Mouse (Mus musculus) stomach, embryonic 16.5 days (tissue): Measurements from ENCODE around the gene Mical2. TPM values are rescaled to one million over a fixed set of nuclear protein-coding genes. Genes with fewer than 3 reads are reported as not detected.
A peak's percentile ranks its signal among the peaks of the same experiment; 100 is the strongest.

ENCODE experiments used
- ATAC-seq: fragments of 200-750 bp; cut with Nextera tagmentation; 2 replicates; pipeline ENCODE4 v1.8.0; 2017; ENCODE audit warnings: moderate number of reproducible peaks, moderate TSS enrichment; ENCODE audit not compliant: insufficient read depth, low FRiP score
- H3K27ac ChIP-seq: fragments of 300-500 bp; sonication (generic); 2 replicates; pipeline ENCODE4 v1.5.1; 2014; ENCODE audit warnings: low read length
- H3K27me3 ChIP-seq: fragments of 300-500 bp; sonication (generic); 2 replicates; pipeline ENCODE4 v1.6.1; 2014; ENCODE audit warnings: low read length, control low read depth, mixed read lengths; ENCODE audit not compliant: control insufficient read depth, insufficient read depth
- H3K36me3 ChIP-seq: fragments of 300-500 bp; sonication (generic); 2 replicates; pipeline ENCODE4 v1.6.1; 2014; ENCODE audit warnings: low read length; ENCODE audit not compliant: control insufficient read depth, insufficient read depth
- H3K4me1 ChIP-seq: fragments of 300-500 bp; sonication (generic); 2 replicates; pipeline ENCODE4 v1.6.1; 2014; ENCODE audit warnings: low read length, control low read depth, mixed read lengths; ENCODE audit not compliant: control insufficient read depth, insufficient read depth
- H3K4me2 ChIP-seq: fragments of 300-500 bp; sonication (generic); 2 replicates; pipeline ENCODE4 v1.6.1; 2014; ENCODE audit warnings: low read depth, low read length, mixed read lengths
- H3K4me3 ChIP-seq: fragments of 300-500 bp; sonication (generic); replicated peaks from 2 replicates; pipeline ENCODE4 v1.5.1; 2014; ENCODE audit warnings: mild to moderate bottlenecking, low read length
- H3K9ac ChIP-seq: fragments of 300-500 bp; sonication (generic); 2 replicates; pipeline ENCODE4 v1.6.1; 2014; ENCODE audit warnings: low read length
- H3K9me3 ChIP-seq: fragments of 300-500 bp; sonication (generic); replicated peaks from 2 replicates; pipeline ENCODE4 v1.6.1; 2016; ENCODE audit warnings: low read length, control low read depth; ENCODE audit not compliant: control insufficient read depth
- WGBS: fragments of 180-500 bp; shearing (Covaris S2); extraction: QIAGEN DNeasy Blood & Tissue Kit; methylation state at CpG from one replicate; pipeline ENCODE4 v1.1.7; 2014; 5-methylcytosine and 5-hydroxymethylcytosine counted together
- polyA plus RNA-seq: library from polyadenylated mRNA; unstranded; fragments of >200 nt; fragmentation: Nextera tagmentation; extraction: Ambion mirVana; gene quantifications from 2 replicates; pipeline ENCODE4 v1.2.1, GENCODE M21; 2015

Gene Mical2
- polyA plus RNA-seq, 1 experiment from 2014 or later: 13.2 TPM

GRCm38 (mm10) chr7:112304382-112304781, 78.7 kb downstream of the Mical2 start:
- 81% methylated on average over 8 of the region's 8 CpGs for WGBS
- H3K4me2 ChIP-seq: no peak overlapping the region
- no peaks in the 10 kb centered on the region for H3K9me3 ChIP-seq
- ATAC-seq: no peak
- H3K27ac ChIP-seq: no peak overlapping the region
- peaks cover 13% of the 10 kb centered on the region for H3K4me1 ChIP-seq
- no peak overlapping the region for H3K9ac ChIP-seq
- H3K27me3 ChIP-seq: no peaks in the 10 kb centered on the region
- H3K36me3 ChIP-seq: no peaks in the 10 kb centered on the region
- no peak overlapping the region for H3K4me3 ChIP-seq

- ATAC-seq: peak; percentile 76
- no peak overlapping the region for H3K4me3 ChIP-seq
- WGBS: 71% methylated on average over 11 of the region's 11 CpGs
- no peaks in the 10 kb centered on the region for H3K9me3 ChIP-seq
- H3K4me1 ChIP-seq: 0 out of 2 replicates have a peak, but pooled peaks cover 10% of the 10 kb centered on the region
- peak overlapping the region; percentile 44 for H3K27ac ChIP-seq
- H3K4me2 ChIP-seq: no peak overlapping the region
- H3K36me3 ChIP-seq: no peaks in the 10 kb centered on the region
- H3K9ac ChIP-seq: no peak overlapping the region
- no peaks in the 10 kb centered on the region for H3K27me3 ChIP-seq
Observed at GRCm38 (mm10) chr7:112309289-112310016, 83.8 kb downstream of the Mical2 start.

- Histone ChIP-seq H3K36me3 (no peaks in the 10 kb centered on the region), H3K27ac (peak overlapping the region; percentile 44), H3K4me2 (no peak overlapping the region), H3K27me3 (no peaks in the 10 kb centered on the region), H3K4me1 (0 out of 2 replicates have a peak, but pooled peaks cover 10% of the 10 kb centered on the region), H3K4me3 (no peak overlapping the region), H3K9me3 (no peaks in the 10 kb centered on the region), H3K9ac (no peak overlapping the region)
- WGBS: 66% methylated on average over 4 of the region's 4 CpGs
- peak; percentile 35 for ATAC-seq
Observed at GRCm38 (mm10) chr7:112310017-112310360, 84.3 kb downstream of the Mical2 start.

- Histone ChIP-seq H3K9me3 (no peaks in the 10 kb centered on the region), H3K27me3 (no peaks in the 10 kb centered on the region), H3K4me2 (no peak overlapping the region), H3K36me3 (peaks cover under 1% of the 10 kb centered on the region; the same call in 1 of the 2 replicates), H3K4me1 (0 out of 2 replicates have a peak, but pooled peaks cover 10% of the 10 kb centered on the region), H3K9ac (no peak overlapping the region), H3K27ac (no peak overlapping the region), H3K4me3 (no peak overlapping the region)
- ATAC-seq: no peak
- 63% methylated on average over 5 of the region's 5 CpGs for WGBS
Observed at GRCm38 (mm10) chr7:112313211-112313610, 87.6 kb downstream of the Mical2 start.

GRCm38 (mm10) chr7:112313670-112314069, 88.0 kb downstream of the Mical2 start:
- peaks cover 4% of the 10 kb centered on the region; the same call in 1 of the 2 replicates for H3K36me3 ChIP-seq
- no peaks in the 10 kb centered on the region for H3K27me3 ChIP-seq
- H3K9me3 ChIP-seq: no peaks in the 10 kb centered on the region
- no peak overlapping the region for H3K27ac ChIP-seq
- no peak overlapping the region for H3K4me3 ChIP-seq
- ATAC-seq: no peak
- no peak overlapping the region for H3K4me2 ChIP-seq
- WGBS: 64% methylated on average over 5 of the region's 5 CpGs
- H3K4me1 ChIP-seq: 0 out of 2 replicates have a peak, but pooled peaks cover 10% of the 10 kb centered on the region
- H3K9ac ChIP-seq: no peak overlapping the region

GRCm38 (mm10) chr7:112316239-112316638, 90.6 kb downstream of the Mical2 start:
- Histone ChIP-seq H3K9ac (no peak overlapping the region), H3K4me3 (no peak overlapping the region), H3K36me3 (peaks cover 4% of the 10 kb centered on the region; the same call in 1 of the 2 replicates), H3K9me3 (no peaks in the 10 kb centered on the region), H3K4me1 (no peaks in the 10 kb centered on the region), H3K27ac (no peak overlapping the region), H3K4me2 (no peak overlapping the region), H3K27me3 (no peaks in the 10 kb centered on the region)
- 100% methylated on average over 1 of the region's 1 CpGs for WGBS
- ATAC-seq: no peak

- Histone ChIP-seq H3K9ac (no peak overlapping the region), H3K27me3 (no peaks in the 10 kb centered on the region), H3K27ac (no peak overlapping the region), H3K36me3 (peaks cover 4% of the 10 kb centered on the region; the same call in 1 of the 2 replicates), H3K4me2 (no peak overlapping the region), H3K4me3 (no peak overlapping the region), H3K4me1 (no peaks in the 10 kb centered on the region), H3K9me3 (no peaks in the 10 kb centered on the region)
- no peak for ATAC-seq
- WGBS: 44% methylated on average over 5 of the region's 5 CpGs
Observed at GRCm38 (mm10) chr7:112317491-112317890, 91.8 kb downstream of the Mical2 start.

GRCm38 (mm10) chr7:112318306-112318705, 92.7 kb downstream of the Mical2 start:
- 95% methylated on average over 11 of the region's 11 CpGs for WGBS
- Histone ChIP-seq H3K36me3 (peaks cover 4% of the 10 kb centered on the region; the same call in 1 of the 2 replicates), H3K27me3 (no peaks in the 10 kb centered on the region), H3K9me3 (no peaks in the 10 kb centered on the region), H3K4me1 (no peaks in the 10 kb centered on the region), H3K4me2 (no peak overlapping the region), H3K9ac (no peak overlapping the region), H3K4me3 (no peak overlapping the region), H3K27ac (no peak overlapping the region)
- no peak for ATAC-seq

- no peaks in the 10 kb centered on the region for H3K4me1 ChIP-seq
- no peak overlapping the region for H3K27ac ChIP-seq
- H3K9me3 ChIP-seq: no peaks in the 10 kb centered on the region
- H3K27me3 ChIP-seq: no peaks in the 10 kb centered on the region
- no peak overlapping the region for H3K9ac ChIP-seq
- no peak for ATAC-seq
- peaks cover 4% of the 10 kb centered on the region; the same call in 1 of the 2 replicates for H3K36me3 ChIP-seq
- H3K4me2 ChIP-seq: no peak overlapping the region
- WGBS: 69% methylated on average over 4 of the region's 4 CpGs
- H3K4me3 ChIP-seq: no peak overlapping the region
Observed at GRCm38 (mm10) chr7:112319419-112319818, 93.8 kb downstream of the Mical2 start.
